Mouse (Mus musculus) thymus, postnatal 4 days (tissue): ENCODE measurements at regions not wholly inside any gene's neighbourhood (a gene's known extent, or its start where the extent isn't known, plus 50 kb on each side); places are given as distances from the start of the nearest gene placed in this dataset.

Experiments used
- DNase-seq: peaks from one replicate; pipeline ENCODE4 v3.0.0; 2021

DNA sequence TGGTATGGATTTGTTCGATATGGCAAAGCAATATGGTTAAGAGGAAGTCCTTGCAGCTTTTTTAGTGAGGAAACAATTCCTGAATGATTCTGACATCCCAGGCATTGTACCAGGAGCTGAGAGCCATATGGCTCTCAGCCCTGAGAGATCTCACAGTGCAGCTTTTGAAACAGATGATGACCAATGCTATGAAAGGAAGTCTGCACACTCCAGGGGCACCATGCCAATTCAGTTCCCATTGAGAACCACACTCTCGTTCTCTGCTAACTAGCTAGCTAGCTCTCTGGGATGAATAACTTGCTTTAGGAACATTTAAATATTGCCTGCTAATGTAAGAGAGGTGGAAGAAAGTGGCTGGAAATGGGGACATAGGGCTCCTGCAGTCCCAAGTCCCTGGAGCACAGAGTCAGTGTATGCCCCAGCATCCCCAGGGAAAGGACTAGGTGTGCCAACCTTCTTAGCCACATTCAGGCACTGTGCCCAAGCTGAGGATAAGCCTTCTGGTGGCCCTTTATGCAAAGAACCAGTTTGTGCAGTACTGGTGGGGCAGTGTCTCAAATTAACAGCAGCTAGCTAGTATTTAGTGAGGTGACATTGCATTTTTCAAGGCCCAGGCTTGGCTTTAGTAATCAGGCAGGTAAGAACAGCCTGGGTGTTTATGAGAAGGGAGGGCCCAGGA is 61.8 kb upstream of the Nampt start:
- DNase-seq, result no peak

GRCm38 (mm10) chr12:32758150-32758549 is 61.2 kb upstream of the Nampt start:
- no peak for DNase-seq

- no peak for DNase-seq
Measured at GRCm38 (mm10) chr12:32760627-32761026, 58.7 kb upstream of the Nampt start.

DNA sequence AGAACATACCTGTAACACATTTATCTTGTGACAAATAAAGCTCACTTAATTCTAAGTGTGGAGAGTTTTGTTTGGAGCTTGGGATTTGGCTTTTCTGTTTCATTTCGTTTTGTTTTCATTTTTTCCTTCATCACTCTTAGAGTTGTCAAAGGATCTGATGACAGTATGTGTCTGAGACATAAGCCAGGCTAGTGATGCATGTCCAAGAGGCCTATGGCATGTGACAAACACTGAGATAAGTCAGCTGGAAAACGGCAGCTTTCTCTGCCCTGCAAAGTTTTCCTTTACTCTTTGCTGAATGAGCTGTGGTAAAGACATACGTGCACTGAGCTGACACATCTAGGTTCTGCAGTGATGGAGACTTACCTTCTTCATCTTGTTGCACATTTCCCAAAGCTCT is 58.3 kb upstream of the Nampt start:
- no peak for DNase-seq

- no peak for DNase-seq
Measured at GRCm38 (mm10) chr12:32764271-32764670, 55.1 kb upstream of the Nampt start.

DNA sequence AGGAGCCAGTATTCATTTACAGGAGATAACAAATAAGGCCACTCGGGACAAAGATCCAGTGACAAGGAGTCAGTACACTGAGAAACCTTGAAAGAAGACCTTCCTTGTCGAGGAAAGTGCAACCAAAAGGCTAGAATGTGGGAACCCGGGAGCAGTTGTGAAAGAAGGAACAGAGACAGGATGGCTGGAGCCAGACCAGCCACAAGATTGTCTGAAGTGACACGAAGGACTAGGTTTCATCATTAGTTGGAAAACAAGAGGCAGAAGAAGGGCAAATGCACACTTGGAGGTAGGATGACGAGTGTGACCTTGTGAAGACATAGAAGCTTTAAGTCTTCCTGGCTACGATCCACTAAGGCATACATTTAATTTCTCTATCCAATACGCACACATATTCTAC is 54.6 kb upstream of the Nampt start:
- DNase-seq, result no peak

DNA sequence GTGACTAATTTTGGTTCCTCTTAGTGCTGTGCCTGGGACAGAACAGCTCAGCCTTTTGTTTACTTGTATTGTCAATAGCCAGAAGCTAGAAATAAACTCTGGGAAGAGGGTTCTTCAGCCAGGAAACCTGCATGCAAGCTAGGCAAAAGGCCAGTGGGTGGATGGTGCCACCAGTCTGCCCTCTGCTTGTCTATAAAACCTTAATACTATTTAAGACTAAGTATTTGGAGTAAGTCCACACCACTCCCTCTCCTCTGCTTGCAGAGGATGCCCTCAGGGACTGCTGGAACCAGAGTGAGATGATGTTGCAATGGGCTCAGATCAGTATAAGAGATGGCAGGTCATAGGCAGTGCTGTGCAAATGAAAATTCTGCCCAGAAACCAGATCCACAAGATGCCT is 53.5 kb upstream of the Nampt start:
- DNase-seq, result no peak

GRCm38 (mm10) chr12:32766575-32766974 is 52.8 kb upstream of the Nampt start:
- no peak for DNase-seq

GRCm38 (mm10) chr12:32767206-32768081 is 51.9 kb upstream of the Nampt start:
- no peak for DNase-seq

- no peak for DNase-seq
Measured at GRCm38 (mm10) chr12:32768082-32768743, 51.1 kb upstream of the Nampt start.

GRCm38 (mm10) chr12:32768744-32769535 is 50.4 kb upstream of the Nampt start:
- no peak for DNase-seq
